Mouse (Mus musculus) embryonic stem cell, embryonic (primary cell): ENCODE results near the gene Nrsn2.

Experiments used
- CTCF ChIA-PET, 4 experiments: fragments of 300-600 bp in 2 of 4; fragments of 350-600 bp in 2 of 4; sonication (Branson Sonifier 250); formaldehyde crosslinking; loops; one replicate each; lab custom pipeline; 2022; ENCODE audit warnings: inconsistent platforms in 2 of 4; lab: Charles Lee
- POLR2A ChIA-PET, 4 experiments: fragments of 300-600 bp in 2 of 4; fragments of 350-600 bp in 2 of 4; sonication (Branson Sonifier 250); formaldehyde crosslinking; loops; one replicate each; lab custom pipeline; 2022; ENCODE audit warnings: antibody characterized with exemption in 4 of 4, inconsistent platforms in 1 of 4; lab: Charles Lee

Nrsn2 gene

DNA sequence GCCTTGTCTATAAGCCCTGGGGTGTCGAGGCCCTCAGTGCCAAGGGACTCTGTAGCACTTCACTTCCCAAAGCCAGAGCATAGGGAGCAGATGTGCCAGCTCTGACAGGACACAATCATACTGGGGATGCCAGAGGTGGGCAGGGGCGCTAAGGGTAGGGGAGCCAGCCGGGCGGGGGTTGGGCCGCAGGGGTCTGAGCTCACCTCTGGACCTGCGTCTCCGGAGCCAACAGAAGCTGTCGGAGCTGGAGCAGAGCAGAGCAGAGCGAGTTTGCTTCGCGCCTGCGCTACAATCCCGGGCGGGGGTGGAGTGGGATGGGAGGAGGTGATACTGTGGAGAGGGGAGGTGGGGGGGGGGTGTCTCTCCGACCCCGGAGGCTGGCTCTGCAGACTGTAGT lies at the start of gene Nrsn2:
TSS of gene Nrsn2 (minus strand) at position 294 of the 397 bp plus-strand sequence.
- ChIA-PET POLR2A (interaction anchor here (0.6 to 2.1 kb wide), 15 partner anchors 8 to 511 kb away, joined by 3 to 16 read pairs (median 4); partner anchors contain the start of genes Mcts2 (in 1 of the 4) and Trib3 (in 1 of the 4)), CTCF (interaction anchor here (0.6 to 2.1 kb wide), 15 partner anchors 9 to 602 kb away, joined by 3 to 12 read pairs (median 4); partner anchors contain the start of gene Trib3 (in 1 of the 4))

DNA sequence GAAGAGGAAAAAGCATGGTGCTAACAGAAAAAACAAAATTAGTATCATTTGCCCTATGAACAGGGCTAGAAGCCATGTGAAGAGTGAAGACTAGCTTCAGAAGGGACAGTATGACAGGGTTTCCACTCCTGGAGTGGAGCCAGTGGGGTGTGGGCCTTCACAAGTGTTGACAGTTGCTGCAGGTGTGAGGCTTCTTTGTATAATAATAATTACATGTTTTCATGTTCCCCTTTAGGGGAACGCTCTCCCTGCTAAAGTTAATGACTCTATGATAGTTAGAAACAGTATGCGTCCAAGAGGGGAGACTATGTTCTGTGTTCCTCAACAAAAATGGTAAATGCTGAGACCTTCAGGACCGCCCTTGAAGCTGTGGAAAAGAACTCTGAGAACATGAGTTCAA lies 39.3 kb upstream of the Nrsn2 start:
- ChIA-PET POLR2A (interaction anchor here in 2 of 4 experiments (1.1 to 10.6 kb wide), 4 partner anchors 21 to 72 kb away, joined by 3 to 102 read pairs (median 6); partner anchors contain the start of genes Sox12 (in 1 of the 2) and Trib3 (in 1 of the 2)), CTCF (interaction anchor here in 2 of 4 experiments (0.7 to 0.9 kb wide), 2 partner anchors 23 to 520 kb away, joined by 3 read pairs; no protein-coding TSS in a partner anchor)

DNA sequence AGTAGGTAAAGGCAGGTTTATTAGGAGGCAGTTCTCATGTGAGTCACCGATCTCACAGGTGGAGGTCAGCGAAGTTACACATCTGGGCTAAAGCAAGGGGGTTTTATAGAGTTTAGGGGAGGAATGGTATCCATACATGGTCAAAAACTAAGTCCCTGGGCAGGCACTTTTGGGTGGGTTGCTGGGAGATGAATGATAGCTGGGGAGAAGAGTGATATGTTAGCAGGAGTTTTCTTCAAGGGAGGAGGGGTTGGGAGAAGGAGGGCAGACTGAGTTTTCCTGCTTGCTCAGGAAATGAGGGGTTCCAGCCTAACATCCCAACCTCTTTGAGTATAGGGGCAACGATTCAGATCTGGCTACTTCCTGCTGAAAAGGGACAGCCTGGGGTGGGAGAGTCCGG lies 38.8 kb upstream of the Nrsn2 start, which contains the start of gene 6820408C15Rik:
TSS of gene 6820408C15Rik (plus strand) at position 301 of the 400 bp plus-strand sequence.
- CTCF ChIA-PET, result no interaction called here

DNA sequence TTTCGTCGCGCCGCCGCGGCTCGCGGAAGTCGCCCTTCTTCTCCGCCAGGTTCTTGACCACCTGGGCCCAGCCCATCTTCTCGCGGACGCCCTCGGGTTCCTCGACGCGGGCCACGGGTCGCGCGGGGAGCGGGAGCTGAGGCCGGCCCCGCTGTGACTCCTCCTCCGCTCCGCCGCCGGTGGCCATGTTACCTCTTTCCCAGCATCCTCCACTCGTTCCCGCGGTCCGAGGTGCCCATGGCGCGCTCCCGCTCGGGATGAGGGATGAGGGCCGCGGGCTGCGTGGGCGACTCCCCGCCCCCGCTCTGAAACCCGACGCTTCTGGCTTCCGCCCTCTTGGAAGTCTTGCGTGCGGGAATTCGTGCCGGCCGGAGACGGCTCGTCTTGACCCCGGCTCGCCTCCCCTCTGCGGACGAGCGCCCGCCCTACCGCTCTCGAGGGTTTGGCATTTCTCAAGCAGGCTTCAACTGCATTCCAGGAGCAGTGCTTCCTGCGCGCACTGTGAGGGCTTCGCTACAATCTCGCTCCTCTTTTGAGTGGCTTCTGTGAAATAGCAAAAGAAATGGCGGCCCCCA lies 38.2 kb upstream of the Nrsn2 start, which contains the start of gene Zcchc3:
TSS of gene Zcchc3 (minus strand) at position 437 of the 575 bp plus-strand sequence.
- ChIA-PET CTCF (interaction anchor here in 1 of 4 experiments (1.3 kb wide), 1 partner anchor 14 kb away, joined by 3 read pairs; no protein-coding TSS in a partner anchor), POLR2A (interaction anchor here in 3 of 4 experiments (0.5 to 10.6 kb wide), 14 partner anchors 9 to 317 kb away, joined by 3 to 102 read pairs (median 3); partner anchors contain the start of genes Sox12 (in 1 of the 3) and Trib3 (in 1 of the 3))

More for the DNA sequence above, 38.8 kb upstream of the Nrsn2 start, which contains the start of gene 6820408C15Rik:
- POLR2A ChIA-PET, result interaction anchor here in 2 of 4 experiments (1.6 to 10.6 kb wide), 3 partner anchors 21 to 65 kb away, joined by 3 to 102 read pairs (median 9); partner anchors contain the start of gene Sox12 (in 1 of the 2)

DNA sequence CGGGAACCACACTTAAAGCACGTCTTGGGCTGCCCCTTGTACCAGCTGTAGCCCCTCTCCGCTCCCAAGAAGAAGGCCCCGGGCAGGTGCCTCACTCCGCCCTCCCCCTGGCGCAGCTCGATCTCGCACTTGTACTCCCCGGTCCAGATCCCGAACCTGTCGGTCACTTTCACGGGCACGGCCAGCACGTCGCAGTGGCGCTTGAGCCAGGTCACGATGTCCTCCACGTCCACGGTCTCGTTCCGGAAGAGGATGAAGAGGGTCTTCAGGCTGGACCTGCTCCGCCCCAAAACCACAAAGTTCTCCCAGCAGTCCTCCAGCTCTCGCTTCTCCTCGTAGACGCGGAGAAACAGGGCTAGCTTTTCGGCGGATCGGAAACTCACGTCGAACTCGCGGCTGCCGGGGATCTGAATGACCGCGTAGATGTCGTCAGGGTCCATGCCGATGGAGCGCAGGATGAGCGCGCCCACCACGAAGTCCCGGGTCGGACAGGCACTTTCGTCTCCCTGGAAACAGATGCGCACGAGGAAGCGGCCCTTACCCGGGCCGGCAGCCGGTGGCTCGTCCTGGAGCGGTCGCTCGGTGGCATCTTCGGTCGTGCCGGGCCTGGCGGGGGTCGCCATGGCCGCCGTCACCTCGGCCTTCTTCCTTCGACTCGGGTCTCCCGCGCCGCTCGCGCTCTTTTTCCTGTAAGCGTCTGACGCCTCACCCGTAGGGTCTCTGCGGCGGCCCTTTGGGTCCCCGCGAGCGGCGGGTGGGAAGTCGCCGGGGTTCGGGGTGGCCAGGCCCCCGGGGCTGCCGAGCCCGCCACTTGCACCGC lies 37.5 kb upstream of the Nrsn2 start:
- CTCF ChIA-PET, result interaction anchor here in 1 of 4 experiments (0.6 to 1.3 kb wide), 2 partner anchors 14 to 671 kb away, joined by 3 to 4 read pairs; no protein-coding TSS in a partner anchor
- POLR2A ChIA-PET, result interaction anchor here in 3 of 4 experiments (0.6 to 10.6 kb wide), 15 partner anchors 9 to 198 kb away, joined by 3 to 102 read pairs (median 3); partner anchors contain the start of genes Trib3 (in 2 of the 3) and Sox12 (in 1 of the 3)

DNA sequence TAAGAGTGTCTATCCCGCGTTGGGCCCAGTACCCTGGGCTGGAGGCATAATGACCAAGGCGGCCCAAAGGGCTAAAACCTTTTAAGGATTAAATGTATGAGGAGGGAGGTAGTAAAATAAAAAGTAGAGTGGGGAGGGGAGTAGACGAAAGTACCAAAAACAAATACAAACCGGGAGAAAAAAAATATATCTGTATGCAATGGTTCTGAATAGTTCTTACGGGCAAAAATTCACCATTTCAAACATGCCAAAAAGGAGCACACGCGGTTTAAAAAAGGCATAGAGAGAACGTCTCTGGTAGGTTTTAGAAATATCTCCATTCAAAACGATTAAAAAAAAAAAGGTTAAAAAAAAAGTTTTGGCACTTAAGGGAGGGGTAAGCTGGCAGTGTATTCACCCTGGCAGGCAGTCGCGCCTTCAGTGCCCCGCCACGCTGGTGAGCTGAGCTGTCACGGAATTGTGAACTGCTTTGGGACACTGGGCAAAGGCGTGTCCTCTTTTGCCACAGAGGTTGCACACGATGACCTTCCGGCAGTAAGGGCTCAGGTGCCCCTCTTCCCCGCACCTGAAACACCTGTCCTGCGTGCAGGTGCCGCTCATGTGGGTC lies 36.8 kb upstream of the Nrsn2 start:
- ChIA-PET POLR2A (interaction anchor here in 3 of 4 experiments (0.6 to 10.6 kb wide), 16 partner anchors 10 to 199 kb away, joined by 3 to 102 read pairs (median 4); partner anchors contain the start of genes Trib3 (in 2 of the 3) and Sox12 (in 1 of the 3)), CTCF (interaction anchor here in 3 of 4 experiments (0.6 to 1.3 kb wide), 5 partner anchors 15 to 671 kb away, joined by 3 to 4 read pairs (median 3); partner anchors contain the start of gene Sox12 (in 1 of the 3))

DNA sequence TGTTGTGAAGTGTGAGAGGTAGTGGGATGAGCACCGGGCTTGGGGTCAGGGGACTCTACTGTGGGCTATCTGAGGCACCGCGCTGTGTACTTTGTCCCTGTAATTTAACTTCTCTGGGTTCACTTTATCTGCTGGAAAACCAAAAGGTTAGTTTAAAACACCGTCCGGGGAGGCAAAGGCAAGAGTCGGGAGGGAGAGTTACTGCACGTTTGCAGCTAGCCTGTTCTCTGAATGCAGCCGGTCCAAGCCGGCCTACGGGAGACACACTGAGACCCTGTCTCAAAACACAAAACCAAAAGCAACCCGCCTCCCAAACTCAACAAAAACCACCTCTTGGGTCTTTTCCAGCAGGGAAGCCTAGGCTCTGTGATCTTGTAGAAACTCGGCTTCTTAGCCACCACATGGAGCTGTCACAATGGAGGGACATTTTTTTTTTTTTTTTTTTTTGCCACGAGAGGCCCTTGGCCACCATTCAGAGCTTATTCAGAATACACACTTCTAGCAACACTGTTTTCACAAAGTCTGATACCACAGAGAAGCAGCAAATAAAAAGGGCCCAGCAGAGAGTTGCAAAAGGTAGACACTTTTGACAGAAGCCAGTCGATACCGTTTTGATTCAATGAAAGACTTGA lies 36.2 kb upstream of the Nrsn2 start:
- POLR2A ChIA-PET, result interaction anchor here (0.6 to 10.6 kb wide), 15 partner anchors 10 to 199 kb away, joined by 3 to 102 read pairs (median 9); partner anchors contain the start of genes Trib3 (in 2 of the 4) and Sox12 (in 1 of the 4)
- CTCF ChIA-PET, result interaction anchor here in 3 of 4 experiments (0.6 to 1.0 kb wide), 3 partner anchors 15 to 355 kb away, joined by 3 read pairs; partner anchors contain the start of gene Sox12 (in 1 of the 3)

DNA sequence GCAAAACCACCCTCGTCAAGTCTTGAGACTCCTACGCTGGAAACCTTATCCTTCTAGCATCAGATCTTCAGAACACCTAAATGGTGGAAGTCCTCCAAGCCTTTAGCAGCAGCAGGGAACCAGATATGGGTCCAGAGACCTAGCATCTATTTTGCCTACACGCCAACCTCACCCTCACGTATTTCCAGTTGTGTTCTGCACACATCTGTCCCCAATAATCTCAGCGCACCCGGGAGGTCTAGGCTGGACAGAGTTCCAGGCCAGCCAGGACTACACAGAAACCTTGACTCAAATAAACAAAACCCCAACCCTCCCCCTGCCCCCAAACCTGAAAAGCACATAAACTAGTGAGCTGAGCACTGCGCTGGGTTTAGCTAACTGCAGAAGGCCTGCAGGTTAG lies 35.0 kb upstream of the Nrsn2 start:
- ChIA-PET POLR2A (interaction anchor here (0.6 to 10.6 kb wide), 30 partner anchors 8 to 1465 kb away, joined by 3 to 102 read pairs (median 5); partner anchors contain the start of genes Sox12 (in 3 of the 4), Trib3 (in 2 of the 4) and Nrsn2 (in 1 of the 4)), CTCF (interaction anchor here (0.6 to 1.5 kb wide), 10 partner anchors 16 to 391 kb away, joined by 3 to 7 read pairs (median 4); no protein-coding TSS in a partner anchor)

DNA sequence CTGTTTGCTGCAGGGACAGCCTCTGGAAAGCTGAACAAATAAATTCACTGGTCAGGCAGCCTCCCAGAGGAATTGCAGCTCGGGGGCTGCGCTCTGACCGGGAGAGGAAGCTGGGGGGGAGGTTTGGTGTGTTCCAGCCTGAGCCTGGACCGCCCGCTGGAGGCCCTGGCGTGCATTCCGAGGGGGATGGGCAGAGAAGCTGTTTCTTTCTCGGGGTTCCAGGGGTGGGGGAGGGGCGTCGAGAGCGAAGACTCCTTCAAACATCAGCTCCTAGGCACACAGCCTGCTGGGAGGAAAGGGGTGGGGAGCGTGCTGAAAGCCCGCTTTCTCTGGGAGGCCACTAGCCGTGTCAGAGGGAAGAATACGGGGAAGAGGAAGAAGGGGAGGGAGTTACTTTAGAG lies 34.5 kb upstream of the Nrsn2 start:
- POLR2A ChIA-PET, result interaction anchor here (0.6 to 10.6 kb wide), 33 partner anchors 8 to 491 kb away, joined by 3 to 102 read pairs (median 5); partner anchors contain the start of genes Sox12 (in 3 of the 4), Nrsn2 (in 1 of the 4) and Trib3 (in 1 of the 4)
- CTCF ChIA-PET, result interaction anchor here (0.6 to 1.5 kb wide), 12 partner anchors 15 to 391 kb away, joined by 3 to 7 read pairs (median 3); no protein-coding TSS in a partner anchor

DNA sequence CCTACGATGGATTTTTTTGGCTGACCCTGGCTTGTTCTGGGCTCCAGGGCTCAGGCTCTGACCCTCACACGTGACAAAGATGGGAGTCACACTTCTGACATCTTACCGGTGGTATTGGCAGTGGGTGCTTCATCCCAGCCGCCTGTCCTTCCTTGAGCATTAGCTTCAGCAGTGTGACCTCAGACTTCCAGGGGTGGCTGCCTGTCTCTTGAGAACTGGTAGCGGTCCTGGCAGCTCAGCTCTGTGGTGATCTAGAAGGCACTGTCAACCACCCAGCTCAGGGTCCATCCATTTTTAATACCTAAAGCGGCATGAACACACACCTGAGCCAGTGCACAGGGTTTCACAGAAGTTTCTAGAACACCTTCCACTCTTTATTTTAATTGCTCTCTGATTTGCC lies 33.3 kb upstream of the Nrsn2 start:
- ChIA-PET CTCF (interaction anchor here in 1 of 4 experiments (1.2 kb wide), 1 partner anchor 18 kb away, joined by 3 read pairs; no protein-coding TSS in a partner anchor), POLR2A (interaction anchor here in 3 of 4 experiments (0.6 to 10.6 kb wide), 13 partner anchors 8 to 66 kb away, joined by 3 to 102 read pairs (median 7); partner anchors contain the start of genes Trib3 (in 2 of the 3) and Sox12 (in 1 of the 3))

DNA sequence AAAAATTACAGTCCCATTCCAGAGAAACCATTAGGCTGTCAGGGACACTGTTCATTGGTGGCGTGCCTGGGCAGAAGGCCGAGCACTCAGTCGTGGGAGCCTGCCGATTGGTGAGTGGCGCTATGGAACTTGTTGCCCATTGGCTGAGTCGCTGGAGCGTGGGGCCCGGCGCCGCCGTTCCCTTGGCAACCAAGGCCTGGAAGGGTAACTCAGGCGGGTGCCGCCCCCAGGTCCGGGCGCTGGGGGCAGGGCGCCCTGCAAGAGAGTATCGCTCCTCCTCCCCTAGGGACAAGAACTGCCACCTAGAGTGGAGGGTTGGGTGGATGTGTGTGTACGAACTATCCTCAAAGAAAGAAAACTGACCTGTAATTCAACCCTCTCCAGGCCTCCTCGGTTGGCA lies 29.7 kb upstream of the Nrsn2 start:
- POLR2A ChIA-PET, result interaction anchor here in 1 of 4 experiments (1.5 kb wide), 1 partner anchor 12 kb away, joined by 3 read pairs; no protein-coding TSS in a partner anchor
- CTCF ChIA-PET, result interaction anchor here in 1 of 4 experiments (0.6 kb wide), 1 partner anchor 63 kb away, joined by 3 read pairs; no protein-coding TSS in a partner anchor

DNA sequence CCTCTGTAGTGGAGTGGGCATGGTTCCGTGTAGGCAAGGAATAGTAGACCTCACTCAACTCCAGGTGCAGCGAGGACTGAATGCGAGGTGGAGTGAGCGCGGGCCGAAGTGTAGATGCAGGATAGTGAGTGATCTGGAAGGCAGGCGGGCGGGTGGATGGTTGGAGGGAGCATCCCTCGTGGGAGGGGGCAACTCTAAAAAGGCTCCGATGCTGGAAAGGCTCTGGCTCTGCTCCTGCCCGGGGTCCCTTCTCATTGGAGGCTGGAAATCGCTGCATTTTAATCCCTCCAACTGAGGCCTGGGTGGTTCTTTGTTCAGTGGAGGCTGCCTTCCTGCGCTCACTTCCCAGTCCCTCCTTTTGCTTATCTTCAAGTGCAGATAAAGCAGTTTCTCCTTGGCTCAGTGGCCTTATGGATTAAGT lies 22.7 kb upstream of the Nrsn2 start:
- ChIA-PET POLR2A (interaction anchor here in 3 of 4 experiments (0.6 to 9.2 kb wide), 10 partner anchors 12 to 415 kb away, joined by 3 to 102 read pairs (median 8); partner anchors contain the start of genes 6820408C15Rik (in 1 of the 3), Trib3 (in 1 of the 3) and Zcchc3 (in 1 of the 3)), CTCF (interaction anchor here in 1 of 4 experiments (1.4 kb wide), 1 partner anchor 38 kb away, joined by 7 read pairs; no protein-coding TSS in a partner anchor)

DNA sequence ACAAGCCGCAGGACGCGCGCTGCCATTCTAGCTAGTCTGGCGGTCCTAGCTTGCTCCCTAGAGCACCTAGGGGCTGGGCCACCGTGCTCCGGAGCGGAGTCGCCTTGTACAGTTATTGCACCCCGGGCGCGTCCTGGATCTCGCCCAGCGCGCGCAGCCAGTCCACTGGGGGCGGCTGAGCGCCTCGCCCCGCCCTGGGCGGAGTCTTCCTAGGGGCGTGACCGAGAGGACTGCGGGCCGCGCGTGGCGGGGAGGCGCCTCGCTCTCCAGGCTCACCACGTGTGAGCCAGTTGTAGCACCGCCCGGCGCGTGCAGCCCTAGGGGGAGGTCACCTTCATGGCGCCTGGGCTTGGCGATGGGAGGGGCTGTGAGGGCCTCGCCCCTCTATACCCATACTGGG lies 22.3 kb upstream of the Nrsn2 start:
- ChIA-PET CTCF (interaction anchor here in 3 of 4 experiments (0.5 to 1.4 kb wide), 3 partner anchors 31 to 55 kb away, joined by 3 to 7 read pairs (median 4); partner anchors contain the start of gene Trib3 (in 1 of the 3)), POLR2A (interaction anchor here in 3 of 4 experiments (0.6 to 9.2 kb wide), 10 partner anchors 12 to 415 kb away, joined by 3 to 102 read pairs (median 6); partner anchors contain the start of genes 6820408C15Rik (in 1 of the 3), Csnk2a1 (in 1 of the 3), Trib3 (in 1 of the 3) and Zcchc3 (in 1 of the 3))

DNA sequence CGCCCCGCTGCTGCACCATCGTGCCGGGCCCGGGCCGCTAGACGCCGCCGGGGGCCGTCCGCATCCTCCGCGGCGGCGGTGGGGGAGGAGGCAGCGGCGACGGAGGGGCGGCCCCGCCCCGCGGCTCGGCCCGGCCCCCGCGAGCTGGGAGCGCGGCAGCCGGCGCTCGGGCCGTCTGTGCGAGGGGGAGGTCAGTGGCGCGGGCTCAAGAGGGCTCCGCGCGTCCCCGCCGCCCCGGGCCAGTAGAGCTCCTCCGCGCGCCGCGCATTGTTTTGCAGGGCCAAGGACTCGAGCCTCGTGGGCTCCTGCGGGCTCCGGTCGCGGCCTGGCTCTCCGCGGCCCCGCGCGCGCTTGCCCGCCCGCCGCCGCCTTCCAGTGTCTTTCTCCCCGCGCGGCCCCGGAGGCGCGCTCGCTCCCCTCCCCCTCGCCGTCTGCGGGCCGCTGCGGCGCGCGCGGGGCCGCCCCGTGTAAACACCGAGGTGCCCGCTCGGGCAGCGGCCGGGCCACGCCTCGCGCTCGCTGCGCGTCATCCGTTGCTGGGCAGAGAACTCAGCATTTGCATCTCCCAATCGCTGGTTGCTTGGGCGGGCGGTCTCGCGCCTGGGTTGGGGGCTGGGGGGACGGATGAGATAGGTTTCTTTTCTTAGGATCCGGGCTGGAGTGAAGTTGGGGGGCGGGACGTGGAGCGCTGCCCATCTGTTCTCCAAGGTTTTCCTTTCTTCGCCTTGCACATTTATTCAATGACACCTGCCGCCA lies 21.4 kb upstream of the Nrsn2 start, which contains the start of gene Sox12:
TSS of gene Sox12 (minus strand) at position 384 of the 756 bp plus-strand sequence.
- POLR2A ChIA-PET, result interaction anchor here (0.5 to 9.2 kb wide), 16 partner anchors 8 to 289 kb away, joined by 3 to 102 read pairs (median 5); partner anchors contain the start of genes 6820408C15Rik (in 1 of the 4), Csnk2a1 (in 1 of the 4), Mcts2 (in 1 of the 4) and Trib3 (in 1 of the 4)
- CTCF ChIA-PET, result interaction anchor here in 3 of 4 experiments (0.5 to 3.1 kb wide), 6 partner anchors 15 to 54 kb away, joined by 3 to 15 read pairs (median 6); partner anchors contain the start of gene Trib3 (in 1 of the 3)
